Mouse (Mus musculus): Measurements from ENCODE around the gene 1110051M20Rik. TPM values are rescaled to one million over a fixed set of nuclear protein-coding genes. Genes with fewer than 3 reads are reported as not detected.

1110051M20Rik gene
- total and polyA plus RNA-seq, 3 experiments: 21.1 to 34.0 (median 26.2) TPM

DNA sequence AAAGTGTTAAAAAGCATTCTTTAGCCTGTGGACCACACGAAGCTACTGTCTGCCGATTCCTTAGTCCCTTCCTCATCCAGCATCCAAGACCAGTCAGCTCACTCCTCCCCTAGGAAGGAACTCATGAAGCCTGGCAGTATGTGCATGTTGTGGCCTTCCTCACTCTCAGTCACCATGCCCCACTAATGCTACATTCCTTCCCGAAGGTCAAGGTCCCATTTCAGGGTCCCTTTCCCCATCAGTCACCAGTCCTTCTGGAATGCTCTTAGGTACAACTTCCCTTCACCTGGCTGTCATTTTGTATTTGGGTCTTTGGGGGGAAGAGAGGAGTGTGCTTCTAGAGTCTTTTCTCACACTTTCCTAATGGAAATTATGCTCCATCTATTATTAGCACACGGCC is 192.5 kb downstream of the 1110051M20Rik start:
- peaks cover 9 to 29% of the 10 kb centered on the region in 2 experiments for H3K4me1 ChIP-seq (ENCODE audit: control insufficient read depth in 1 of 2, insufficient read depth in 2 of 2)
- H3K9me3 ChIP-seq (replicated peaks; ENCODE audit: low read length): no peaks in the 10 kb centered on the region
- no peaks in the 10 kb centered on the region for H3K27me3 ChIP-seq (replicated peaks)
- no peaks in the 10 kb centered on the region for H3K36me3 ChIP-seq (replicated peaks in 1 of 2; ENCODE audit: control insufficient read depth in 1 of 2, insufficient read depth in 1 of 2, low read length in 1 of 2)
- H3K4me3 ChIP-seq (replicated peaks in 1 of 3; ENCODE audit: low read depth in 2 of 3, low read length in 2 of 3, poor library complexity in 1 of 3): no peak overlapping the region
- in situ Hi-C loops (cut with MboI; ENCODE audit: low pct_ligation_motif_present, low pct_unique_long_range_greater_than_20kb, low sequenced_read_pairs): no loop called here
- H3K4me2 ChIP-seq (ENCODE audit: insufficient read depth, low read depth, poor library complexity, severe bottlenecking): no peak overlapping the region
- dilution Hi-C loops (cut with MboI; ENCODE audit: extremely low pct_ligation_motif_present, extremely low pct_unique_long_range_greater_than_20kb, low sequenced_read_pairs): no loop called here
- no peaks in the 10 kb centered on the region for H3K79me2 ChIP-seq (replicated peaks; ENCODE audit: control insufficient read depth, extremely low read depth, insufficient read depth, poor library complexity, severe bottlenecking)
- no peak for DNase-seq (ENCODE audit: extremely low read depth)
- no peak overlapping the region for H3K27ac ChIP-seq (ENCODE audit: insufficient read depth, low read depth)
- H3K9ac ChIP-seq (ENCODE audit: insufficient read depth, low read depth): no peak overlapping the region
- TF ChIP-seq SMC3 (IDR thresholded peaks at IDR 0.05; ENCODE audit: low read depth, low read length): no peak
- peak; percentile 43; the same call in 1 of the 2 replicates for TF ChIP-seq MEF2A (IDR thresholded peaks at IDR 0.05; ENCODE audit: borderline replicate concordance, low read depth, low read length)

DNA sequence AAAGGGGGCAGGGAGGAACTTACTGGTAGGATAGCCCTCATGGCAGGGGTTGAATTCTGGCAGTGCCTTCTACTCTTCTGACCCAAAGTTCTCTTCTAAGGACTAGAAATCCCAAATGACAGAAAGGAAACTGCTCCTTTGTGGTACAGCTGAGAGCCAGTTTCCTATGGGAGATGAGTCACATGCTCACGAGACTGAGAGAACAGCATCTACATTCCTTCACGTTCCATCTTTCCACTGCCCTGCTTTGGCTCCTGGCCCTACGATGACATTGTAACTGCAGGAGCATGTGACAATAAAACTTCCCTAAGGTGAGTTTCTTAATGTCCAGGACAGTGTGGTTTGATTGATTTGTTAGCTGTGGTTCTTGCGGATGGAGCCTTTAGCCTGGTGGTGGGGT is 196.1 kb downstream of the 1110051M20Rik start:
- Histone ChIP-seq H3K9ac (ENCODE audit: insufficient read depth, low read depth) (no peak overlapping the region), H3K79me2 (replicated peaks; ENCODE audit: control insufficient read depth, extremely low read depth, insufficient read depth, poor library complexity, severe bottlenecking) (no peaks in the 10 kb centered on the region), H3K36me3 (replicated peaks in 1 of 2; ENCODE audit: control insufficient read depth in 1 of 2, insufficient read depth in 1 of 2, low read length in 1 of 2) (no peaks in the 10 kb centered on the region), H3K4me2 (ENCODE audit: insufficient read depth, low read depth, poor library complexity, severe bottlenecking) (no peak overlapping the region), H3K9me3 (replicated peaks; ENCODE audit: low read length) (no peaks in the 10 kb centered on the region), H3K4me1 (ENCODE audit: control insufficient read depth in 1 of 2, insufficient read depth in 2 of 2) (peaks cover 11 to 25% of the 10 kb centered on the region in 2 experiments), H3K4me3 (replicated peaks in 1 of 3; ENCODE audit: low read depth in 2 of 3, low read length in 2 of 3, poor library complexity in 1 of 3) (no peak overlapping the region), H3K27ac (ENCODE audit: insufficient read depth, low read depth) (no peak overlapping the region), H3K27me3 (replicated peaks) (no peaks in the 10 kb centered on the region)
- dilution Hi-C loops (cut with MboI; ENCODE audit: extremely low pct_ligation_motif_present, extremely low pct_unique_long_range_greater_than_20kb, low sequenced_read_pairs): no loop called here
- DNase-seq (ENCODE audit: extremely low read depth): no peak
- in situ Hi-C loops (cut with MboI; ENCODE audit: low pct_ligation_motif_present, low pct_unique_long_range_greater_than_20kb, low sequenced_read_pairs): no loop called here
- TF ChIP-seq IRF4 (IDR thresholded peaks at IDR 0.05; ENCODE audit: low read depth, low read length): no peak
- no peak for TF ChIP-seq POLR2AphosphoS2 (IDR thresholded peaks at IDR 0.05; ENCODE audit: low read depth, low read length)
- no peak for TF ChIP-seq BHLHE40 (IDR thresholded peaks at IDR 0.05; ENCODE audit: low read depth, low read length)
- no peak for TF ChIP-seq RCOR1 (conservative IDR thresholded peaks at IDR 0.05; ENCODE audit: low read depth, low read length)
- TF ChIP-seq EP300 (IDR thresholded peaks at IDR 0.05; ENCODE audit: low read length): no peak
- no peak for TF ChIP-seq USF2 (conservative IDR thresholded peaks at IDR 0.05; ENCODE audit: low read depth, low read length)
- no peak for TF ChIP-seq NELFE (IDR thresholded peaks at IDR 0.05; ENCODE audit: low read depth, low read length)
- no peak for TF ChIP-seq POLR2A (IDR thresholded peaks at IDR 0.05; ENCODE audit: low read depth, low read length)
- no peak for TF ChIP-seq CHD1 (IDR thresholded peaks at IDR 0.05; ENCODE audit: low read depth, low read length)
- no peak for TF ChIP-seq MYC (IDR thresholded peaks at IDR 0.05; ENCODE audit: low read depth, low read length)
- TF ChIP-seq RAD21 (IDR thresholded peaks at IDR 0.05; ENCODE audit: low read depth, low read length): no peak
- TF ChIP-seq ELF1 (IDR thresholded peaks at IDR 0.05; ENCODE audit: low read depth, low read length): no peak

DNA sequence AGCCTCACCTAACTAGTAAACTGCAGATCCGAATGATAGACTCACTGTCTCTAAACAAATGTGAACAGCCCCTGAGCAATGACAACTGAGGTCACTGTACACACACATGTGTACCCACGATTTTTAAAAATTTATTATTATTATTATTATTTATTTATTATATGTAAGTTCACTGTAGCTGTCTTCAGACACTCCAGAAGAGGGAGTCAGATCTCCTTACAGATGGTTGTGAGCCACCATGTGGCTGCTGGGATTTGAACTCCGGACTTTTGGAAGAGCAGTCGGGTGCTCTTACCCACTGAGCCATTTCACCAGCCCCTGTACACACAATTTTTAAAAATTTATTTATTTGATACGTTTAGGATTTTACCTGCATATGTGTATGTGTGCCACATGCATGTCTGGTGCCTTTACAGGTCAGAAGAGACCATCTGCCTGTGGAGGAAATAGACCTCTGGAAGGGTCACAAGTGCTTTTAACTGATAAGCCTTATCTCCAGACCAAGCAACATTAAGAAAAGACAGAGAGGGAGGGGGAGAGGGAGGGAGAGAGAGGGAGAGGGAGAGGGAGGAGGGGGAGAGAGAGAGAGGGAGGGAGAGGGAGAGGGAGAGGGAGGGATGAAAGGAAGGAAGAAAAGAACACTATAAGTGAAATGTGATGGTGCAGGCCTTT is 199.8 kb downstream of the 1110051M20Rik start:
- peaks cover 6 to 21% of the 10 kb centered on the region in 2 experiments; a peak in 3 of 4 replicates for H3K4me1 ChIP-seq (ENCODE audit: control insufficient read depth in 1 of 2, insufficient read depth in 2 of 2)
- no peaks in the 10 kb centered on the region for H3K27me3 ChIP-seq (replicated peaks)
- H3K9ac ChIP-seq (ENCODE audit: insufficient read depth, low read depth): no peak overlapping the region
- in situ Hi-C loops (cut with MboI; ENCODE audit: low pct_ligation_motif_present, low pct_unique_long_range_greater_than_20kb, low sequenced_read_pairs): no loop called here
- dilution Hi-C loops (cut with MboI; ENCODE audit: extremely low pct_ligation_motif_present, extremely low pct_unique_long_range_greater_than_20kb, low sequenced_read_pairs): no loop called here
- H3K27ac ChIP-seq (ENCODE audit: insufficient read depth, low read depth): no peak overlapping the region
- no peaks in the 10 kb centered on the region for H3K9me3 ChIP-seq (replicated peaks; ENCODE audit: low read length)
- TF ChIP-seq CHD1 (IDR thresholded peaks at IDR 0.05; ENCODE audit: low read depth, low read length): no peak
- no peak for TF ChIP-seq RCOR1 (conservative IDR thresholded peaks at IDR 0.05; ENCODE audit: low read depth, low read length)
- no peak for TF ChIP-seq GABPA (IDR thresholded peaks at IDR 0.05; ENCODE audit: insufficient replicate concordance, low read depth, low read length)
- TF ChIP-seq NELFE (IDR thresholded peaks at IDR 0.05; ENCODE audit: low read depth, low read length): no peak
- TF ChIP-seq NRF1 (IDR thresholded peaks at IDR 0.05; ENCODE audit: low read depth, low read length): no peak
- no peak overlapping the region for H3K4me3 ChIP-seq (replicated peaks in 1 of 3; ENCODE audit: low read depth in 2 of 3, low read length in 2 of 3, poor library complexity in 1 of 3)
- no peaks in the 10 kb centered on the region for H3K79me2 ChIP-seq (replicated peaks; ENCODE audit: control insufficient read depth, extremely low read depth, insufficient read depth, poor library complexity, severe bottlenecking)
- DNase-seq (ENCODE audit: extremely low read depth): no peak
- no peak overlapping the region for H3K4me2 ChIP-seq (ENCODE audit: insufficient read depth, low read depth, poor library complexity, severe bottlenecking)
- H3K36me3 ChIP-seq (replicated peaks in 1 of 2; ENCODE audit: control insufficient read depth in 1 of 2, insufficient read depth in 1 of 2, low read length in 1 of 2): no peaks in the 10 kb centered on the region
